ENCODE assay signal across 17 mouse cellular contexts in genomic region chr19:6182534-6182933, GRCm38 (mm10). TPM values are rescaled to one million over a fixed set of nuclear protein-coding genes. Genes with fewer than 3 reads are reported as not detected.
DNase-seq lines count a peak whose midpoint lies in the region; ATAC-seq and TF ChIP-seq lines count a peak whose summit lies in the region.
"Had no signal": no experiment of that assay in that cellular context is flagged by ENCODE, and none has a peak within 500 bp of the region (broad histone marks: within the 10 kb centered on the region; RNA-seq: fewer than 3 reads in every experiment).

No protein-coding gene starts in this region.

- no peaks in the 10 kb centered on the region for H3K36me3 ChIP-seq in MEL (ENCODE audit: control insufficient read depth in 1 of 2, insufficient read depth in 2 of 2, low read length in 2 of 2)
- H3K36me3 ChIP-seq: heart, embryonic 15.5 days had no signal

- no peak for DNase-seq in cerebellum, postnatal 4 days (ENCODE audit: low spot score in 2 of 2)
- peak; percentile 20 for DNase-seq in MEL (ENCODE audit: low read depth, low spot score)
- DNase-seq in cerebellum, adult 9-11 months: peak; percentile 83
- DNase-seq in kidney, adult 9 months: no peak
- DNase-seq in heart, postnatal 10 days: no peak
- no peak for DNase-seq in Muller cell, postnatal 12 days (ENCODE audit: inconsistent ontology term)
- DNase-seq: right cerebral cortex, postnatal 25 days; thymus, adult 18-20 months had no signal

- peaks cover 0 to 2% of the 10 kb centered on the region in 2 experiments; a peak in 2 of 4 replicates for H3K27me3 ChIP-seq in MEL (ENCODE audit: control insufficient read depth in 1 of 2, insufficient read depth in 2 of 2, low read length in 2 of 2)

- intact Hi-C loops in heart, postnatal 10 days (cut with DNase I): no loop called here

- no peak overlapping the region for H3K27ac ChIP-seq in MEL (ENCODE audit: control insufficient read depth, low read depth, low read length)
- H3K27ac ChIP-seq: heart, embryonic 15.5 days had no signal

- TF ChIP-seq POLR2A in MEL (IDR thresholded peaks at IDR 0.05; ENCODE audit: control insufficient read depth in 1 of 2, insufficient read depth in 1 of 2, low read depth in 1 of 2, low read length in 2 of 2, poor library complexity in 1 of 2): no peak

- peak; percentile 84; the same call in 1 of the 2 replicates for ATAC-seq in cerebellum, adult (ENCODE audit: insufficient number of reproducible peaks, low FRiP score, low TSS enrichment)
- ATAC-seq in megakaryocyte progenitor cell, adult 5-6 weeks (replicated peaks; ENCODE audit: poor library complexity): 0 out of 2 replicates have a peak, but pooled peaks have one; percentile 26
- ATAC-seq: hindbrain, embryonic 16.5 days; lung, postnatal 0 days; Patski had no signal

- H3K4me3 ChIP-seq in MEL (ENCODE audit: control insufficient read depth in 1 of 2, insufficient read depth in 1 of 2, low read depth in 2 of 2, low read length in 2 of 2): no peak overlapping the region
- H3K4me3 ChIP-seq: erythroblast, embryonic 14.5 days; heart, embryonic 15.5 days had no signal

- no peak for TF ChIP-seq CTCF in MEL (IDR thresholded peaks at IDR 0.05 in 2 of 3, conservative IDR thresholded peaks at IDR 0.05 in 1 of 3; ENCODE audit: control insufficient read depth in 1 of 3, insufficient read depth in 1 of 3, low read depth in 2 of 3, low read length in 3 of 3, poor library complexity in 1 of 3, severe bottlenecking in 1 of 3)

- TF ChIP-seq RAD21 in MEL (IDR thresholded peaks at IDR 0.05; ENCODE audit: low read depth, low read length): no peak

- no peaks in the 10 kb centered on the region for H3K4me1 ChIP-seq in MEL (ENCODE audit: control insufficient read depth in 1 of 2, insufficient read depth in 2 of 2, low read length in 2 of 2)
- H3K4me1 ChIP-seq: heart, embryonic 15.5 days had no signal

- TF ChIP-seq EP300 in MEL (IDR thresholded peaks at IDR 0.05; ENCODE audit: low read depth in 1 of 2, low read length in 2 of 2): no peak

- no peaks in the 10 kb centered on the region for H3K79me2 ChIP-seq in MEL (ENCODE audit: control insufficient read depth, insufficient read depth, low read length, poor library complexity)

- no peak overlapping the region for H3K9ac ChIP-seq in MEL (ENCODE audit: control insufficient read depth, low read depth, low read length, poor library complexity, severe bottlenecking)
- H3K9ac ChIP-seq: heart, embryonic 15.5 days had no signal

- no peaks in the 10 kb centered on the region for H3K9me3 ChIP-seq in MEL (replicated peaks; ENCODE audit: insufficient read depth, low read length)
- H3K9me3 ChIP-seq: heart, embryonic 15.5 days had no signal

TF ChIP-seq in MEL, 35 proteins besides CTCF, POLR2A, EP300 and RAD21:
- no peak for TF ChIP-seq UBTF (IDR thresholded peaks at IDR 0.05; ENCODE audit: borderline replicate concordance, insufficient read depth, low read depth, low read length)
- TF ChIP-seq USF1 (IDR thresholded peaks at IDR 0.05; ENCODE audit: low read depth, low read length): no peak
- TF ChIP-seq ETS1 (IDR thresholded peaks at IDR 0.05; ENCODE audit: low read depth, low read length): no peak
- no peak for TF ChIP-seq KAT2A (conservative IDR thresholded peaks at IDR 0.05; ENCODE audit: low read depth, low read length)
- TF ChIP-seq TAL1 (IDR thresholded peaks at IDR 0.05; ENCODE audit: low read length): no peak
- no peak for TF ChIP-seq TBP (IDR thresholded peaks at IDR 0.05; ENCODE audit: low read depth, low read length)
- no peak for TF ChIP-seq GABPA (IDR thresholded peaks at IDR 0.05; ENCODE audit: low read depth, low read length)
- no peak for TF ChIP-seq NRF1 (IDR thresholded peaks at IDR 0.05; ENCODE audit: insufficient read depth, low read depth, low read length, poor library complexity, severe bottlenecking)
- no peak for TF ChIP-seq MAX (IDR thresholded peaks at IDR 0.05; ENCODE audit: low read length)
- no peak for TF ChIP-seq POLR2AphosphoS5 (IDR thresholded peaks at IDR 0.05; ENCODE audit: borderline replicate concordance, low read depth, low read length)
- TF ChIP-seq E2F4 (IDR thresholded peaks at IDR 0.05; ENCODE audit: borderline replicate concordance, low read depth, low read length): no peak
- no peak for TF ChIP-seq ZC3H11A (IDR thresholded peaks at IDR 0.05; ENCODE audit: low read depth, low read length)
- TF ChIP-seq ELF1 (IDR thresholded peaks at IDR 0.05; ENCODE audit: low read depth, low read length): no peak
- TF ChIP-seq CHD2 (IDR thresholded peaks at IDR 0.05; ENCODE audit: low read length): no peak
- TF ChIP-seq CHD1 (IDR thresholded peaks at IDR 0.05; ENCODE audit: low read depth, low read length): no peak
- no peak for TF ChIP-seq TCF12 (IDR thresholded peaks at IDR 0.05; ENCODE audit: low read depth, low read length)

RNA-seq across cellular contexts. Expression of gene Majin, which starts 1.7 kb away (rescaled TPM):
- not detected in 2 replicates for total RNA-seq in MEL (2012; rRNA removed)
- polyA plus RNA-seq in MEL (2012; ENCODE audit: insufficient read depth in 1 of 2, insufficient read length in 2 of 2, low read depth in 1 of 2, low replicate concordance in 2 of 2, missing spikeins in 1 of 2): not detected
- not detected in 2 replicates for total RNA-seq in megakaryocyte progenitor cell, adult 5-6 weeks (2015)
- total RNA-seq in megakaryocyte progenitor cell, adult 5-6 weeks (2017): not detected in 2 replicates
- total RNA-seq in heart, postnatal 10 days (2021): not detected
- total RNA-seq: gastrocnemius, adult 18-20 months; layer of hippocampus, adult 8-10 months had no signal
- polyA plus RNA-seq: erythroblast, embryonic 14.5 days; heart, embryonic 15.5 days; Patski had no signal

RNA-seq across cellular contexts. Expression of gene Arl2, which starts 41.2 kb away (rescaled TPM):
- total RNA-seq in MEL (2012; rRNA removed): 47.2 and 53.8 TPM in 2 replicates
- polyA plus RNA-seq in MEL (2012; ENCODE audit: insufficient read depth in 1 of 2, insufficient read length in 2 of 2, low read depth in 1 of 2, low replicate concordance in 2 of 2, missing spikeins in 1 of 2): 100 to 1,000 TPM in 1 of 2 experiments, not detected in 1; 111 TPM
- total RNA-seq in megakaryocyte progenitor cell, adult 5-6 weeks (2015): 29.2 and 37.4 TPM in 2 replicates
- total RNA-seq in megakaryocyte progenitor cell, adult 5-6 weeks (2017): 33.6 and 37.0 TPM in 2 replicates
- 10 to 100 TPM; 60.5 to 63.5 TPM for total RNA-seq in heart, postnatal 10 days (2021)

RNA-seq across cellular contexts. Expression of gene Batf2, which starts 41.8 kb away (rescaled TPM):
- 0.19 TPM in 1 of 2 replicates, not detected in the other for total RNA-seq in MEL (2012; rRNA removed)
- under 1 TPM in 1 of 2 experiments, not detected in 1; 0.60 TPM for polyA plus RNA-seq in MEL (2012; ENCODE audit: insufficient read depth in 1 of 2, insufficient read length in 2 of 2, low read depth in 1 of 2, low replicate concordance in 2 of 2, missing spikeins in 1 of 2)
- total RNA-seq in megakaryocyte progenitor cell, adult 5-6 weeks (2015): 0.34 and 0.42 TPM in 2 replicates
- 0.44 and 0.71 TPM in 2 replicates for total RNA-seq in megakaryocyte progenitor cell, adult 5-6 weeks (2017)
- total RNA-seq in heart, postnatal 10 days (2021): under 1 TPM; 0.31 to 0.32 TPM
- polyA plus RNA-seq: erythroblast, embryonic 14.5 days; heart, embryonic 15.5 days; hindbrain, embryonic 16.5 days had no signal

RNA-seq across cellular contexts. Expression of gene Gpha2, which starts 43.6 kb away (rescaled TPM):
- not detected in 2 replicates for total RNA-seq in MEL (2012; rRNA removed)
- under 1 TPM in 1 of 2 experiments, not detected in 1; 0.19 TPM for polyA plus RNA-seq in MEL (2012; ENCODE audit: insufficient read depth in 1 of 2, insufficient read length in 2 of 2, low read depth in 1 of 2, low replicate concordance in 2 of 2, missing spikeins in 1 of 2)
- not detected in 2 replicates for total RNA-seq in megakaryocyte progenitor cell, adult 5-6 weeks (2015)
- total RNA-seq in megakaryocyte progenitor cell, adult 5-6 weeks (2017): not detected in 2 replicates
- not detected for total RNA-seq in heart, postnatal 10 days (2021)
- total RNA-seq: gastrocnemius, adult 18-20 months; layer of hippocampus, adult 8-10 months had no signal
- polyA plus RNA-seq: erythroblast, embryonic 14.5 days; heart, embryonic 15.5 days; hindbrain, embryonic 16.5 days had no signal

RNA-seq across cellular contexts. Expression of gene Ppp2r5b, which starts 53.1 kb away (rescaled TPM):
- total RNA-seq in MEL (2012; rRNA removed): 10.4 and 14.7 TPM in 2 replicates
- 10 to 100 TPM in 1 of 2 experiments, not detected in 1; 15.6 TPM for polyA plus RNA-seq in MEL (2012; ENCODE audit: insufficient read depth in 1 of 2, insufficient read length in 2 of 2, low read depth in 1 of 2, low replicate concordance in 2 of 2, missing spikeins in 1 of 2)
- 2.8 TPM in 2 replicates for total RNA-seq in megakaryocyte progenitor cell, adult 5-6 weeks (2015)
- total RNA-seq in megakaryocyte progenitor cell, adult 5-6 weeks (2017): 2.3 and 3.1 TPM in 2 replicates
- total RNA-seq in heart, postnatal 10 days (2021): 10 to 100 TPM; 30.7 to 31.7 TPM

Comparison
In these comparisons a context has a peak if more than half of its experiments do, and no peak if none do; other contexts are left out.
1. DNase-seq: peak in MEL (single experiment) and cerebellum, adult 9-11 months (single experiment); none in cerebellum, postnatal 4 days (0 of 2), kidney, adult 9 months (single experiment), heart, postnatal 10 days (0 of 2) and Muller cell, postnatal 12 days (single experiment).